In genomic region chr15:79825146-79825825, GRCm38 (mm10) we compare ENCODE assay signal across 8 mouse cellular contexts. TPM values are rescaled to one million over a fixed set of nuclear protein-coding genes. Genes with fewer than 3 reads are reported as not detected.
DNase-seq lines count a peak whose midpoint lies in the region; ATAC-seq and TF ChIP-seq lines count a peak whose summit lies in the region.

No protein-coding gene starts in this region.

- H3K9me3 ChIP-seq in kidney, postnatal 0 days (replicated peaks; ENCODE audit: low read length) = no peaks in the 10 kb centered on the region
- no peaks in the 10 kb centered on the region for H3K9me3 ChIP-seq in kidney, embryonic 14.5 days (ENCODE audit: control insufficient read depth, low read length)

- H3K4me2 ChIP-seq in kidney, postnatal 0 days (ENCODE audit: low read length) = no peak overlapping the region
- no peak overlapping the region for H3K4me2 ChIP-seq in kidney, embryonic 14.5 days (replicated peaks; ENCODE audit: low read depth, low read length)

- no peak for TF ChIP-seq POLR2A in brain, embryonic 14.5 days (IDR thresholded peaks at IDR 0.05; ENCODE audit: borderline replicate concordance, extremely low read depth, insufficient read depth, insufficient read length, poor library complexity, severe bottlenecking)

- H3K27me3 ChIP-seq in kidney, postnatal 0 days (ENCODE audit: insufficient read depth, low read length) = no peaks in the 10 kb centered on the region
- no peaks in the 10 kb centered on the region for H3K27me3 ChIP-seq in kidney, embryonic 14.5 days (ENCODE audit: control insufficient read depth, insufficient read depth, low read length)

- peak; percentile 49 for DNase-seq in kidney, postnatal 0 days (ENCODE audit: low spot score)
- DNase-seq in brain, embryonic 14.5 days (ENCODE audit: low read depth) = peak; percentile 85
- peak; percentile 74 for DNase-seq in induced T-regulatory cell, adult 2 months (ENCODE audit: low read depth)
- DNase-seq in kidney, adult 8-10 months = no peak
- DNase-seq in left cerebral cortex, adult 8-10 months (ENCODE audit: low spot score in 2 of 2) = no peak

- no peak for ATAC-seq in kidney, postnatal 0 days (replicated peaks; ENCODE audit: low FRiP score, low read depth)
- ATAC-seq in kidney, embryonic 14.5 days (ENCODE audit: low FRiP score, low TSS enrichment) = no peak
- ATAC-seq in CD4-positive, CD25-positive, alpha-beta regulatory T cell, adult 4 months = peak; percentile 53
- ATAC-seq in megakaryocyte-erythroid progenitor cell, adult 5-6 weeks (replicated peaks; ENCODE audit: low FRiP score, low TSS enrichment, poor library complexity, severe bottlenecking) = no peak

- WGBS in kidney, postnatal 0 days = 69% methylated on average over 14 of the region's 14 CpGs
- 63% methylated on average over 14 of the region's 14 CpGs for WGBS in kidney, embryonic 14.5 days

- no peak overlapping the region for H3K27ac ChIP-seq in kidney, postnatal 0 days
- H3K27ac ChIP-seq in kidney, embryonic 14.5 days (ENCODE audit: low read depth, low read length) = no peak overlapping the region

- H3K36me3 ChIP-seq in kidney, postnatal 0 days (ENCODE audit: insufficient read depth, low read length) = peaks cover 32% of the 10 kb centered on the region
- peaks cover 41% of the 10 kb centered on the region for H3K36me3 ChIP-seq in kidney, embryonic 14.5 days (ENCODE audit: control insufficient read depth, insufficient read depth, low read length)

- H3K9ac ChIP-seq in kidney, postnatal 0 days (ENCODE audit: low read depth, low read length) = no peak overlapping the region
- H3K9ac ChIP-seq in kidney, embryonic 14.5 days (ENCODE audit: low read depth, low read length) = no peak overlapping the region

- peak; percentile 65 for TF ChIP-seq CTCF in kidney, postnatal 0 days (IDR thresholded peaks at IDR 0.05; ENCODE audit: low read depth)
- TF ChIP-seq CTCF in brain, embryonic 14.5 days (IDR thresholded peaks at IDR 0.05; ENCODE audit: borderline replicate concordance, extremely low read depth, insufficient read depth, insufficient read length) = peak; percentile 64; the same call in 1 of the 2 replicates

- peaks cover 7% of the 10 kb centered on the region; the same call in 1 of the 2 replicates for H3K4me1 ChIP-seq in kidney, postnatal 0 days (replicated peaks; ENCODE audit: insufficient read depth, low read length)
- peaks cover 35% of the 10 kb centered on the region for H3K4me1 ChIP-seq in kidney, embryonic 14.5 days (ENCODE audit: control insufficient read depth, insufficient read depth, low read length)

- no peak overlapping the region for H3K4me3 ChIP-seq in kidney, postnatal 0 days (replicated peaks; ENCODE audit: low read depth, low read length)
- no peak overlapping the region for H3K4me3 ChIP-seq in kidney, embryonic 14.5 days (ENCODE audit: low read length)

RNA-seq across cellular contexts. Expression of gene Npcd, which starts 8.8 kb away (rescaled TPM):
- 0.28 TPM in 1 of 2 replicates, not detected in the other for polyA plus RNA-seq in kidney, postnatal 0 days (2015; fragmentation: Nextera tagmentation; extraction: Ambion mirVana)
- polyA plus RNA-seq in kidney, embryonic 14.5 days (2014; fragmentation: Nextera tagmentation; extraction: Ambion mirVana) = 0.22 TPM in 1 of 2 replicates, not detected in the other
- not detected for polyA plus RNA-seq in CD4-positive, CD25-positive, alpha-beta regulatory T cell, adult 4 months (2017; shearing (Covaris generic))
- 0.53 and 1.8 TPM in 2 replicates for polyA plus RNA-seq in brain, embryonic 14.5 days (2012; rRNA removed)
- not detected in 2 replicates for total RNA-seq in megakaryocyte-erythroid progenitor cell, adult 5-6 weeks (2014; fragmentation: Nextera tagmentation)
- not detected in 2 replicates for total RNA-seq in megakaryocyte-erythroid progenitor cell, adult 5-6 weeks (2017)
- total RNA-seq in left cerebral cortex, adult 8-10 months (2022) = 10 to 100 TPM; 14.8 to 25.9 (median 19.3) TPM

RNA-seq across cellular contexts. Expression of gene Cbx6, which starts 9.2 kb away (rescaled TPM):
- 39.0 and 46.6 TPM in 2 replicates for polyA plus RNA-seq in kidney, postnatal 0 days (2015; fragmentation: Nextera tagmentation; extraction: Ambion mirVana)
- polyA plus RNA-seq in kidney, embryonic 14.5 days (2014; fragmentation: Nextera tagmentation; extraction: Ambion mirVana) = 22.4 and 28.6 TPM in 2 replicates
- 10 to 100 TPM in 1 of 2 experiments, 1 to 10 TPM in 1; 9.2 to 14.5 TPM for polyA plus RNA-seq in CD4-positive, CD25-positive, alpha-beta regulatory T cell, adult 4 months (2017; shearing (Covaris generic))
- 69.6 and 84.6 TPM in 2 replicates for polyA plus RNA-seq in brain, embryonic 14.5 days (2012; rRNA removed)
- total RNA-seq in megakaryocyte-erythroid progenitor cell, adult 5-6 weeks (2014; fragmentation: Nextera tagmentation) = 25.1 and 25.6 TPM in 2 replicates
- 14.4 and 36.7 TPM in 2 replicates for total RNA-seq in megakaryocyte-erythroid progenitor cell, adult 5-6 weeks (2017)
- total RNA-seq in left cerebral cortex, adult 8-10 months (2022) = 100 to 1,000 TPM; 293 to 319 (median 310) TPM

RNA-seq across cellular contexts. Expression of gene Nptxr, which starts 20.7 kb away (rescaled TPM):
- 1.1 and 1.4 TPM in 2 replicates for polyA plus RNA-seq in kidney, postnatal 0 days (2015; fragmentation: Nextera tagmentation; extraction: Ambion mirVana)
- 0.50 and 1.8 TPM in 2 replicates for polyA plus RNA-seq in kidney, embryonic 14.5 days (2014; fragmentation: Nextera tagmentation; extraction: Ambion mirVana)
- polyA plus RNA-seq in CD4-positive, CD25-positive, alpha-beta regulatory T cell, adult 4 months (2017; shearing (Covaris generic)) = under 1 TPM in 1 of 2 experiments, not detected in 1; 0.42 TPM
- 20.7 and 53.6 TPM in 2 replicates for polyA plus RNA-seq in brain, embryonic 14.5 days (2012; rRNA removed)
- total RNA-seq in megakaryocyte-erythroid progenitor cell, adult 5-6 weeks (2014; fragmentation: Nextera tagmentation) = 1.2 TPM in 1 of 2 replicates, not detected in the other
- total RNA-seq in megakaryocyte-erythroid progenitor cell, adult 5-6 weeks (2017) = not detected in 2 replicates
- 100 to 1,000 TPM; 506 to 553 (median 527) TPM for total RNA-seq in left cerebral cortex, adult 8-10 months (2022)

RNA-seq across cellular contexts. Expression of gene Dnal4, which starts 47.6 kb away (rescaled TPM):
- 59.3 and 61.8 TPM in 2 replicates for polyA plus RNA-seq in kidney, postnatal 0 days (2015; fragmentation: Nextera tagmentation; extraction: Ambion mirVana)
- polyA plus RNA-seq in kidney, embryonic 14.5 days (2014; fragmentation: Nextera tagmentation; extraction: Ambion mirVana) = 60.1 and 61.6 TPM in 2 replicates
- 10 to 100 TPM in 1 of 2 experiments, 1 to 10 TPM in 1; 6.9 to 10.4 TPM for polyA plus RNA-seq in CD4-positive, CD25-positive, alpha-beta regulatory T cell, adult 4 months (2017; shearing (Covaris generic))
- polyA plus RNA-seq in brain, embryonic 14.5 days (2012; rRNA removed) = 77.6 and 110 TPM in 2 replicates
- 13.2 and 13.5 TPM in 2 replicates for total RNA-seq in megakaryocyte-erythroid progenitor cell, adult 5-6 weeks (2014; fragmentation: Nextera tagmentation)
- 7.6 and 10.0 TPM in 2 replicates for total RNA-seq in megakaryocyte-erythroid progenitor cell, adult 5-6 weeks (2017)
- total RNA-seq in left cerebral cortex, adult 8-10 months (2022) = 10 to 100 TPM; 49.3 to 56.8 (median 52.9) TPM

Comparison
In these comparisons a context has a peak if more than half of its experiments do, and no peak if none do; other contexts are left out.
1. DNase-seq: peak in kidney, postnatal 0 days (single experiment), brain, embryonic 14.5 days (single experiment) and induced T-regulatory cell, adult 2 months (single experiment); none in kidney, adult 8-10 months (0 of 2) and left cerebral cortex, adult 8-10 months (0 of 2).